Mouse (Mus musculus): Measurements from ENCODE around the gene Vmn1r26.
"Not testable (repeated sequence)": the region's sequence is repeated elsewhere in the genome, so short reads cannot be mapped to it uniquely, and the experiment has no call there.

The Vmn1r26 gene

GRCm38 (mm10) chr6:58015059-58015458 is at the start of gene Vmn1r26:
TSS of gene Vmn1r26 (minus strand) at chr6:58015159.
- no peak for DNase-seq (ENCODE audit: low read depth, low spot score)

GRCm38 (mm10) chr6:58044025-58044424 is 29.1 kb upstream of the Vmn1r26 start:
- DNase-seq (ENCODE audit: low read depth, low spot score): no peak

- DNase-seq (ENCODE audit: low read depth, low spot score): not testable (repeated sequence)
Measured at GRCm38 (mm10) chr6:58017478-58017877, 2.5 kb upstream of the Vmn1r26 start.

- no peak for DNase-seq (ENCODE audit: low read depth, low spot score)
Measured at GRCm38 (mm10) chr6:57980710-57981109, 34.2 kb downstream of the Vmn1r26 start, which contains the start of gene Vmn1r25. TSS of gene Vmn1r25 (minus strand) at chr6:57980810.

- not testable (repeated sequence) for DNase-seq (ENCODE audit: low read depth, low spot score)
Measured at GRCm38 (mm10) chr6:57961403-57961802, 53.6 kb downstream of the Vmn1r26 start, which contains the start of gene Vmn1r24. TSS of gene Vmn1r24 (minus strand) at chr6:57961503.

Data from forelimb bud, embryonic 11.5 days (tissue).